Mouse (Mus musculus) stomach, embryonic 15.5 days (tissue): ENCODE data around the gene Wdr59. TPM values are rescaled to one million over a fixed set of nuclear protein-coding genes. Genes with fewer than 3 reads are reported as not detected.

ENCODE experiments used
- ATAC-seq: fragments of 200-750 bp; cut with Nextera tagmentation; 2 replicates; pipeline ENCODE4 v1.8.0; 2017; ENCODE audit warnings: low read depth, moderate number of reproducible peaks, moderate TSS enrichment; ENCODE audit not compliant: insufficient read depth, low FRiP score
- H3K27ac ChIP-seq: fragments of 300-500 bp; sonication (generic); 2 replicates; pipeline ENCODE4 v1.5.1; 2015; ENCODE audit warnings: mild to moderate bottlenecking, inconsistent platforms
- H3K27me3 ChIP-seq: fragments of 300-500 bp; sonication (generic); replicated peaks from 2 replicates; pipeline ENCODE4 v1.6.1; 2015; ENCODE audit warnings: inconsistent platforms
- H3K36me3 ChIP-seq: fragments of 300-500 bp; sonication (generic); 2 replicates; pipeline ENCODE4 v1.6.1; 2015; ENCODE audit warnings: inconsistent platforms
- H3K4me1 ChIP-seq: fragments of 300-500 bp; sonication (generic); 2 replicates; pipeline ENCODE4 v1.6.1; 2015; ENCODE audit warnings: inconsistent platforms
- H3K4me2 ChIP-seq: fragments of 300-500 bp; sonication (generic); 2 replicates; pipeline ENCODE4 v1.6.1; 2015; ENCODE audit warnings: mild to moderate bottlenecking, inconsistent platforms
- H3K4me3 ChIP-seq: fragments of 300-500 bp; sonication (generic); replicated peaks from 2 replicates; pipeline ENCODE4 v1.5.1; 2015; ENCODE audit warnings: inconsistent platforms
- H3K9ac ChIP-seq: fragments of 300-500 bp; sonication (generic); 2 replicates; pipeline ENCODE4 v1.6.1; 2015; ENCODE audit warnings: inconsistent platforms
- H3K9me3 ChIP-seq: fragments of 300-500 bp; sonication (generic); 2 replicates; pipeline ENCODE4 v1.6.1; 2016; ENCODE audit warnings: inconsistent platforms
- WGBS: fragments of 180-500 bp; shearing (Covaris S2); methylation state at CpG from one replicate; pipeline ENCODE4 v1.1.7; 2015; 5-methylcytosine and 5-hydroxymethylcytosine counted together
- microRNA-seq: library from miRNA; unstranded; fragments of <30 nt; microRNA quantifications from one replicate; pipeline ENCODE4, GENCODE M21; 2016
- polyA plus RNA-seq: library from polyadenylated mRNA; unstranded; fragments of >200 nt; fragmentation: Nextera tagmentation; extraction: Ambion mirVana; gene quantifications from 2 replicates; pipeline ENCODE4 v1.2.1, GENCODE M21; 2015

Wdr59 gene
- polyA plus RNA-seq, 1 experiment from 2014 or later = 5.5 TPM

DNA sequence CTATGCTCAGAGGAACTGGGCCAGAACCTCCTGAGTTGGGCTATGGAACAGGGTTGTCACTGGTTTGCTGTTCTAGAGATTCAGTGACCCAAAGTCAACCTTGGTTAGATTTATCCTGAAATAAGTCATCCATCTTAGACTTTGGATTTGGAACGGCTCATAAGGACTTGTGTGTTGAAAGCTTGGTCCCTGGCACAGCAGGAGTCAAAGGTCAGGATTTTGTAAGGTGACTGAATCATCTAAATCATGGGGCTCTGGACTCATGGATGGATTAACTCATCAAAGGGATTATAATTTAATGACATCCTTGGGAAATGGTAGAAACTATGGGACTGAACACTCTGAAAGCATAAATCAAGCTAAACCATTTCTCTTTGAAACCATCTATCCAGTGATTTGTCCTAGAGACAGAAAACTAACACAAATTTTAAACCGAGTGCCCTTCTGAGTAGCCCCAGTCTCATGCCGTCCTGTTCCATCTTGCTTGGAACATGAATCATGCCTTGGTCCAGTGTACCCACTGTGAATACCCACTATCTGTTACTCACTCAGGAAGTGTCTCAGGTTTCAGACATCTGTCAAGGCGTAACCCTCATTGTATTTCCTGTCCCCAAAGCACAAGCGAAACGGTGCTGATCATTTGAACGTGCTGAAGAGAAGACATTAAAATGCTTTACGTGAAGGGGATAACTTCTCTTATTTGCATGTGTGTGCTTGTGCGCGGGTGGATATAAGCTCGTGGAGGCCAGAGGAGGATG, 86.6 kb downstream of the Wdr59 start:
- Histone ChIP-seq H3K27ac (no peak overlapping the region), H3K4me1 (no peaks in the 10 kb centered on the region), H3K4me2 (no peak overlapping the region), H3K4me3 (no peak overlapping the region), H3K9me3 (no peaks in the 10 kb centered on the region), H3K27me3 (no peaks in the 10 kb centered on the region), H3K9ac (no peak overlapping the region), H3K36me3 (no peaks in the 10 kb centered on the region)
- WGBS = 63% methylated on average over 11 of the region's 11 CpGs
- ATAC-seq = no peak

DNA sequence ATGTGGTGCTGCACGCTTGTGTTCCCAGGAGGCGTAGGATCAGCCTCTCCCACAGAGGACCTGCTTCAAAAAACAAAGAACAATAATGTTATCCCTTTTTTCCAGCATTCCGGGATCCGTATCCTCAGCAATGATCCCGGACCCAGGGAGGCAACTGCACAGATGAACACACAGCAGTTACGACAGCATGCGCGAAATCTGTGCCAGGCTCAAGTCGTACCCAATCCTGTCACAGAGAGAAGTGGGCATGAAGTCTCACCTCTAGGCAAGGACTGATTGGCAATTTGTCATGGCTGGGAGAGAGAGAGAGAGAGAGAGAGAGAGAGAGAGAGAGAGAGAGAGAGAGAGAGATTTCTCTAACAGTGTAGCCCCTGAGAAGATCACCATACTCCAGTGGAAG, 97.2 kb downstream of the Wdr59 start:
- Histone ChIP-seq H3K4me3 (no peak overlapping the region), H3K27ac (no peak overlapping the region), H3K9ac (no peak overlapping the region), H3K36me3 (no peaks in the 10 kb centered on the region), H3K4me1 (no peaks in the 10 kb centered on the region), H3K4me2 (no peak overlapping the region), H3K27me3 (no peaks in the 10 kb centered on the region), H3K9me3 (no peaks in the 10 kb centered on the region)
- ATAC-seq = no peak
- 87% methylated on average over 9 of the region's 9 CpGs for WGBS

DNA sequence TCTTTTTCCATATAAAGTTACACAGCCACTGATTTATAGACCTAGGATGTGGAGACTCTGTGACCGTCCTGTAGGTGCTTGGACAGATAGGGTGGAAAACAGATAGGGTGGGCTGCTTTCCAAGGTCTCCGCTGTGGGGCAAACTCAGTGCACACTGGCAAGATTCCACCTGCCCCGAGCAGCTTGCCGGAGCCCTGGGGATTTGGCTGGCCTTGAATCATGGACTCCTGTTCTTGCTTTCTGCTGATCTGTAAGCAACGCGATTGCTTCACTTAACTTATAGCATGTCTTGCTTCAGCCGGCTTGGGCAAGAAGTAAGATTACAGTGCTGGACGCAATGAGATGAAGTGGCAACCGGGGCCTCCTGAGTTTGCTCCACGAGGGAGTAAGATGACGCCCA, 97.7 kb downstream of the Wdr59 start:
- Histone ChIP-seq H3K36me3 (no peaks in the 10 kb centered on the region), H3K27me3 (no peaks in the 10 kb centered on the region), H3K9me3 (no peaks in the 10 kb centered on the region), H3K27ac (no peak overlapping the region), H3K4me1 (no peaks in the 10 kb centered on the region), H3K4me2 (no peak overlapping the region), H3K9ac (no peak overlapping the region), H3K4me3 (no peak overlapping the region)
- 80% methylated on average over 11 of the region's 11 CpGs for WGBS
- no peak for ATAC-seq

DNA sequence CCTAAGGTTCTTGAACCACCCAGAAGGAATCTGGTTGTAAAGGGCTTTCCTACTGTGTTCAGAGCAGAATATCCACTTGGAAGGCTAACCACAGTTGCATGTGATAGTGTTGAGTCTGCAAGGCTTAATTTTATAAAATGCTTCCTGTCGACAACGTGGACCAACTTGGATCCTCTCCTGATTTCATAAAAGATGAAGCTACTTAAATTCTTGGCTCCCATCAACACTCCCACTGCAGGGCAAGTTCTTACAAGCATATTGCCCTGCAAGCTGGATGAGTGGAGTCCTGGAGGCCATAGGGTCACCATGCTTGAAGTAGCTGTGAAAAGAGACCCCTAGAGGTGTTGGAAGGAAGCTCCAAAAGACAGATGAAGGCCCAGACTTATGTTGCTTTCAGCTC, 99.3 kb downstream of the Wdr59 start:
- H3K4me1 ChIP-seq = no peaks in the 10 kb centered on the region
- WGBS = 68% methylated on average over 2 of the region's 2 CpGs
- no peak overlapping the region for H3K4me3 ChIP-seq
- no peak for ATAC-seq
- H3K27me3 ChIP-seq = no peaks in the 10 kb centered on the region
- H3K9ac ChIP-seq = no peak overlapping the region
- H3K9me3 ChIP-seq = no peaks in the 10 kb centered on the region
- no peaks in the 10 kb centered on the region for H3K36me3 ChIP-seq
- H3K4me2 ChIP-seq = no peak overlapping the region
- H3K27ac ChIP-seq = no peak overlapping the region

DNA sequence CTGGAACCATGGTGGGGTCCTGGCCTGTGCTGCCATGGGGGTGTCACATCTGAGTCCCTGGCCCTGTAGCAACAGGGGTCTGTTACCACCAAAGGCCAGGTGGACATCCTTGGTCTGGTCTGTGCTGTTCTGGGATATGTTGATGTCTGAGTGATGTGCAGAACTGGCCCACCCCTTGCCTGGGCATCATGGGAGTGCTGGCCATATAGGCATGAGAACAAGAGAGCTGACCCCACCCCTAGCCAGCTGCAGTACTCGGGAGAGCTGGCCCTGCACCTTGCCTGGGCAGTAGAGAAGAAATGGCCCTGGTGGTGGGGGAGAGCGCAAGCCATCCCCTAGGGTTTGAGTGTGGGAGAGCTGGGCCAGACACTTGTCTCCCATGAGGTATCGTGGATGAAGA, 102.7 kb downstream of the Wdr59 start:
- H3K36me3 ChIP-seq = no peaks in the 10 kb centered on the region
- H3K27me3 ChIP-seq = no peaks in the 10 kb centered on the region
- no peak overlapping the region for H3K27ac ChIP-seq
- no peak overlapping the region for H3K4me2 ChIP-seq
- no peaks in the 10 kb centered on the region for H3K9me3 ChIP-seq
- no peak overlapping the region for H3K9ac ChIP-seq
- no peak for ATAC-seq
- no peak overlapping the region for H3K4me3 ChIP-seq
- 75% methylated on average over 3 of the region's 3 CpGs for WGBS
- H3K4me1 ChIP-seq = no peaks in the 10 kb centered on the region

DNA sequence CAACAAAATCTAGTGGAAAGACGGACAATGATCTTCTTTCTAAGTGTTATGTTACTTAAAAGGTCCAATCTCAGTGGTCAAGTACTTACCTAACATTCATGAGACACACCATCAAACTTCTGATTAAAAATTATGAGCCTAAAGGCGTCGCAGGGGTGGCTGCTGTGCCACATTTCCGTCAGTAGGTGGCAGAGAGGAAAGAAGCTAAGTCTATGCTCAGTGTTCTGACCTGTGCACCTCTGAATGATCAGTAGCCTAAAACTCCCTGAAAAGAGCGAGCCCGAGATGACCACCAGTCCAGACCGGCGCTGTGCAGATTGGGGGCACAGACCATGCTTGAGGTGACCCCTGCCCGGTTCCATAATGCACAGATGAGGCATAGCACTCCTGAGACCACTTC, 103.3 kb downstream of the Wdr59 start:
- H3K27me3 ChIP-seq = no peaks in the 10 kb centered on the region
- no peak overlapping the region for H3K4me3 ChIP-seq
- no peak overlapping the region for H3K4me2 ChIP-seq
- H3K4me1 ChIP-seq = no peaks in the 10 kb centered on the region
- H3K9ac ChIP-seq = no peak overlapping the region
- no peak overlapping the region for H3K27ac ChIP-seq
- H3K9me3 ChIP-seq = no peaks in the 10 kb centered on the region
- no peak for ATAC-seq
- H3K36me3 ChIP-seq = no peaks in the 10 kb centered on the region
- WGBS = 30% methylated on average over 9 of the region's 9 CpGs

DNA sequence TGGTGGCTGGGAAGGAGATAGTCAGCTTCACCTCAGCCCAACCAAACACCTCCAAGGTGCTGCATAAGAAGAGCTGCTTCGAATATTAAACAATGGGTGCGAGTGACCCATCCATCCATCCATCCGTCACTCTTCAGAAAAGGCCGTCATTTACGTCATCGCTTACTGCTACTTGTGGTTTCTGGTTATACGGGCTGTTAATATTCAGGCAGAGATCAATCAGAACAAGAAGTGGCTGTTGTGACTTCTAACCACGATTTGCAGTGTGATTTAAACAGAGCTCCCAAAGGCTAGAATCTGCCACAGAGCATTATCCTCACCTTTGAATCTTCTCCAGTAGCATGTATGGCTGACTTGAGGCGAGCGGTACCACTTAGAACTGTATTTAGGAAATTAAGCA, 104.7 kb downstream of the Wdr59 start:
- Histone ChIP-seq H3K36me3 (no peaks in the 10 kb centered on the region), H3K4me1 (no peaks in the 10 kb centered on the region), H3K4me3 (no peak overlapping the region), H3K27me3 (no peaks in the 10 kb centered on the region), H3K9me3 (no peaks in the 10 kb centered on the region), H3K4me2 (no peak overlapping the region), H3K9ac (no peak overlapping the region), H3K27ac (no peak overlapping the region)
- WGBS = 76% methylated on average over 10 of the region's 10 CpGs
- ATAC-seq = no peak

DNA sequence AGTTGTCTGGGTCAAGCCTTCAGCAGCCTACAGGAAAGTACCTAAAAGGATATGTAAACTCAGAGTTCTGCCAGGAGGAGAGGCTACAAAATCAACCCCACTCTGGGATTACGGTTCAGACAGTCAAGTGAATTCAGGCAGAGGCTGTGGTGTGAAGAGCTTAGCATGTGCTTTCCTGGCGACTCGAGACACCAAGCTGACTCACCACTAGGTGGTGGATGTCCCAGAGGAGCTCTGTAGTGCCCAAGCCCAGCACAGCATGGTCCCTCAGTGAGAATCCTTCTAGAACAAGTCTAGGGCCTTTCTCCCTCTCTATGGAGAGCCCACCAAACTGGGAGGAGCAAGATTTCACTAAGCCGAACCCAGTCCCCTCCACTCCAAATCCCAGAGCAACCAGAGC, 118.5 kb downstream of the Wdr59 start:
- no peak overlapping the region for H3K27ac ChIP-seq
- WGBS = 46% methylated on average over 4 of the region's 4 CpGs

More for the DNA sequence above, 118.5 kb downstream of the Wdr59 start:
- H3K36me3 ChIP-seq = no peaks in the 10 kb centered on the region
- no peaks in the 10 kb centered on the region for H3K9me3 ChIP-seq
- no peak overlapping the region for H3K4me2 ChIP-seq
- H3K4me1 ChIP-seq = no peaks in the 10 kb centered on the region
- ATAC-seq = no peak
- no peak overlapping the region for H3K9ac ChIP-seq
- no peaks in the 10 kb centered on the region for H3K27me3 ChIP-seq
- H3K4me3 ChIP-seq = no peak overlapping the region

Small RNA genes within 50 kb of the gene (microRNA-seq; reads per million reads assigned to microRNA genes)
- gene Mir1957b = not detected

Other genes with a start within 250 kb of the Wdr59 start
- gene Rfwd3, start 221.9 kb downstream of the Wdr59 start, polyA plus RNA-seq = 45.2 and 52.3 TPM in 2 replicates
- gene Mlkl, start 183.9 kb downstream of the Wdr59 start, polyA plus RNA-seq = 2.4 TPM in 2 replicates
- gene Fa2h, start 128.3 kb downstream of the Wdr59 start, polyA plus RNA-seq = 4.3 TPM in 2 replicates
- gene Znrf1, start 14.0 kb upstream of the Wdr59 start, polyA plus RNA-seq = 31.1 and 32.9 TPM in 2 replicates
- gene Ldhd, start 108.3 kb upstream of the Wdr59 start, polyA plus RNA-seq = 1.2 and 1.7 TPM in 2 replicates
- 17.7 and 19.8 TPM in 2 replicates for gene Zfp1, start 121.3 kb upstream of the Wdr59 start, polyA plus RNA-seq
- 3,283 and 4,119 TPM in 2 replicates for gene Ctrb1, start 168.9 kb upstream of the Wdr59 start, polyA plus RNA-seq
- gene Bcar1, start 221.7 kb upstream of the Wdr59 start, polyA plus RNA-seq = 38.7 and 39.7 TPM in 2 replicates